Mouse (Mus musculus) erythroblast, embryonic 14.5 days (primary cell): ENCODE measurements around the gene Lmtk2.

Source experiments
- GATA1 ChIP-seq: IDR thresholded peaks from 2 replicates; pipeline ENCODE4 v1.6.1; 2012; ENCODE audit warnings: low read length, inconsistent platforms, mixed read lengths
- TAL1 ChIP-seq: IDR thresholded peaks from 3 replicates; pipeline ENCODE4 v1.6.1; 2012; ENCODE audit warnings: low read length, inconsistent platforms, mixed read lengths

- no peak for TF ChIP-seq GATA1
- TF ChIP-seq TAL1, result no peak
Observed at GRCm38 (mm10) chr5:144188422-144188821, 88.2 kb downstream of the Lmtk2 start.
